Mouse (Mus musculus): ENCODE measurements at regions not wholly inside any gene's neighbourhood (a gene's known extent, or its start where the extent isn't known, plus 50 kb on each side); places are given as distances from the start of the nearest gene placed in this dataset.

DNA sequence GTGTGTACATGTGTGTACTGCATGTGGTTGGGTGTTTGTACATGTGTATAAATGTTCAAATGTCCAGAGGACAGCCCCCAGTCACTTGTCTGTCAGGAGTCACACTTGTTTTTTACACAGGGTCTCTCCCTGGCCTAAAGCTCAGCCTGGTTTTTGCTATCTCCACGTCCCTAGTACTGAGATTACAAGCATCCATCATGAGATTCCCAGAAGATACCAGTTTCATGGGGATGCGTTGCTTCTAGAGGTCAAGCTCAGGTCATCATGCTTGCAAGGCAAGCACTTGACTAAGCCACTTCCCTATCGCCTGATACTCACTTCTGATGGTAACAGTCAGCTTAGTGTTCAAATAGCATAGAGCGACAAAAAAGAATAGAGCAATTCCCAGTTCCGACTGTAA, 244.1 kb upstream of the Jmjd1c start:
- WGBS, result 51% methylated on average over 5 of the region's 5 CpGs
- no peaks in the 10 kb centered on the region for H3K9me3 ChIP-seq

DNA sequence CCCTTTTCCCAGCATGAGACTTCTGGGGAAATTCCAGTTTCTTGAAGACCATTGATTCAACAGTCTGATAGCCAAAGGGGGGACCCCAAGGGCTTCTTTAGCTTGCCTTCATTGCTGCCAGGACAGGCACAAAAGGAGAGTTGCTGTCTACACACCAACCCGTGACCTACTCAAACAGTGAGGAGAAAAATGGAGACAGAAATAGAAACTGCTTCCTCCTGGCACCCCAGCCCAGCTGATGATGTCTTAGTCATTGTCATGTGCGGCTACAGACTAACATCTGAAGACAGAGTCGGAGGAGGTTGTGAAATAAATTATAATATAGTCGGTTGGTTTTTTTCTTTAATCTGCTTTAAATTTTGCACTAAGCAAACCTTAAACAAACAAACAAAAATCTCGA, 243.2 kb upstream of the Jmjd1c start:
- no peaks in the 10 kb centered on the region for H3K9me3 ChIP-seq
- H3K4me2 ChIP-seq (replicated peaks), result no peak overlapping the region
- no peaks in the 10 kb centered on the region for H3K36me3 ChIP-seq
- H3K27me3 ChIP-seq (replicated peaks), result no peaks in the 10 kb centered on the region
- no peak overlapping the region for H3K9ac ChIP-seq
- 55% methylated on average over 5 of the region's 5 CpGs for WGBS
- no peaks in the 10 kb centered on the region for H3K4me1 ChIP-seq (replicated peaks)
- ATAC-seq, result no peak
- no peak overlapping the region for H3K27ac ChIP-seq
- H3K4me3 ChIP-seq (replicated peaks), result no peak overlapping the region

More for the DNA sequence above, 244.1 kb upstream of the Jmjd1c start:
- Histone ChIP-seq H3K27me3 (replicated peaks) (no peaks in the 10 kb centered on the region), H3K4me3 (replicated peaks) (no peak overlapping the region), H3K9ac (no peak overlapping the region), H3K4me1 (replicated peaks) (no peaks in the 10 kb centered on the region), H3K36me3 (no peaks in the 10 kb centered on the region), H3K4me2 (replicated peaks) (no peak overlapping the region), H3K27ac (no peak overlapping the region)
- ATAC-seq, result no peak

DNA sequence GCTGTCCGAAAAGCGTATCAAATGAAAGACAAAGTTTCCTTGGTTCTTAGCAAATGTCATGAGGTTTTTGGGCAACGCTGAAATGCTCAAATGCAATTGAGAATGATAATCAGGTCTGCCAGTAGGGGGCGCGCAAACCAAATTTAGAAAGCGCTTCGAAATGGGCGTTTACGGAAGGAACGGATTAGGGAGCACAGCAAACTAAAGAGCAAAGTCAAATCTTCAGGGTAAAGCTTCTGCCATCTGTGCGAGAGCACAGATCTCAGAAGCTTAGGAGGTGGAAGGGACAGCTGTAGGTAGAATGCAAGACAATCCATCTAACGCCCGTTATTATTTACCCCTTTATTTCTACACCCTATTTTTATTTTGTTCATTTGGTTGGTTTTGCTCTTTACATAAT, 242.7 kb upstream of the Jmjd1c start:
- ATAC-seq, result peak; percentile 61; the same call in 1 of the 2 replicates
- whole genome bisulfite sequencing, result 10% methylated on average over 13 of the region's 13 CpGs

DNA sequence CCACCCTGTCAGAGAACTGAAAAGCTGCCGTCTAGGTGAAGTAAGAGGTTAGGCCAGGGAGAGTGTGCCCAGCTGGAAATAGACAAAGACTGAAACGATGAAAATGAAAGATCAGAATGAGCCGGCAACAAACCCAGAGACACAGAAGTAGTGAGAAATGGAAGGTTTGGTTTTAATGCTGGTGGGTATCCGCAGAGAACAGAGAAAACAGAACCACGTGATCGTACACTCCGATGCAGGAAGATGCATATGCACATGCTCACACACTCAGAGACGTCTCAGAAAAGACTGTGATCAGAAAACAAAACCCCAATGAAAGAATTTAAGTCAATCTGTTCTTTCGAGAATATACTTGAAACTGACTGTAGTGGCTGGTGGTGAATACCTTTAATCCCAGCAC, 241.0 kb upstream of the Jmjd1c start:
- Histone ChIP-seq H3K9ac (no peak overlapping the region), H3K27ac (no peak overlapping the region), H3K4me2 (replicated peaks) (no peak overlapping the region), H3K4me1 (replicated peaks) (no peaks in the 10 kb centered on the region), H3K27me3 (replicated peaks) (no peaks in the 10 kb centered on the region), H3K4me3 (replicated peaks) (no peak overlapping the region), H3K9me3 (no peaks in the 10 kb centered on the region), H3K36me3 (no peaks in the 10 kb centered on the region)
- WGBS, result 93% methylated on average over 9 of the region's 9 CpGs
- ATAC-seq, result no peak

More for the DNA sequence above, 242.7 kb upstream of the Jmjd1c start:
- Histone ChIP-seq H3K4me1 (replicated peaks) (no peaks in the 10 kb centered on the region), H3K36me3 (no peaks in the 10 kb centered on the region), H3K9ac (no peak overlapping the region), H3K9me3 (no peaks in the 10 kb centered on the region), H3K27me3 (replicated peaks) (no peaks in the 10 kb centered on the region), H3K27ac (no peak overlapping the region), H3K4me3 (replicated peaks) (no peak overlapping the region), H3K4me2 (replicated peaks) (peak overlapping the region; percentile 46)

DNA sequence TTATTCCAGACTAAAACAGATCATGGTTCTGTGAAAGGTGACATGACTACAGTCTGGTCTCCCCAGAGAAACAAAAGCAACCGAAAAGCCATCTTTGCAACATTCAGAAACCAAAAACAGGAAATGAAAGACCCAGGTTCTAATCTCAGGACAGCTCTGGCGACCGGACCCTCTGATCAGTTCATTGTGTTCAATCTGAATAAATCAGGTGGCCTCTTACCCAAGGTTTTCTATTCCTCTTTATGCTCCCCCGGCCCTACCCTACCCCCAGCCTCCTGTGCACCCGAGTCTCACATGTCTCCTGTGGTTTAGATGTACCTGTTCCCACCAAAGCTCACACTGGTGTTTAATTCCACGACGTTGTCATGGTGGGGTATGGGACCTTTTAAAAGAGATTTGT, 238.6 kb upstream of the Jmjd1c start:
- Histone ChIP-seq H3K4me1 (replicated peaks) (no peaks in the 10 kb centered on the region), H3K9ac (no peak overlapping the region), H3K36me3 (no peaks in the 10 kb centered on the region), H3K4me3 (replicated peaks) (no peak overlapping the region), H3K27ac (no peak overlapping the region), H3K4me2 (replicated peaks) (no peak overlapping the region), H3K27me3 (replicated peaks) (no peaks in the 10 kb centered on the region), H3K9me3 (no peaks in the 10 kb centered on the region)
- WGBS, result 86% methylated on average over 7 of the region's 7 CpGs
- no peak for ATAC-seq

DNA sequence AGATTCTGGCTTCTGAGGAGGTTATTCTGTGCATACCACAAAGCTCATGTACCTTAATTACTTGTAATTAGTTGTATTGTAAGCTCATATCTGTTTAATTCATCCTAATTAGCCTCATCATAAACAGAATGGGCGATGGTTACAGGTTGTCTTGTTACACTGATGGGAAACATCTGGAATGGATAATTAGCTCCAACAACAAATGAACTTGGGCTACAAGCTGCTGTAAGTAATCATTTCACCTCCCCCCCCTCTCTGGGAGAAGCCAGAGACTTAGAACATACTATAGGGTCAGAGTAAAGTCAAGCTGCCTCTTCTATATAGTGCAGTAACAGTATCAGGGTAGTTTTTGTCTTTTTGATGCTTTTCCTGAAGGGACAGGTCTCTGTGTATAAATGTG, 234.5 kb upstream of the Jmjd1c start:
- 0 out of 2 replicates have a peak, but pooled peaks cover 3% of the 10 kb centered on the region for H3K4me1 ChIP-seq (replicated peaks)
- H3K27me3 ChIP-seq (replicated peaks), result no peaks in the 10 kb centered on the region
- no peak overlapping the region for H3K27ac ChIP-seq
- ATAC-seq, result no peak
- no peaks in the 10 kb centered on the region for H3K36me3 ChIP-seq
- 65% methylated on average over 1 of the region's 1 CpGs for WGBS
- H3K4me3 ChIP-seq (replicated peaks), result no peak overlapping the region
- no peaks in the 10 kb centered on the region for H3K9me3 ChIP-seq
- H3K4me2 ChIP-seq (replicated peaks), result no peak overlapping the region
- no peak overlapping the region for H3K9ac ChIP-seq

DNA sequence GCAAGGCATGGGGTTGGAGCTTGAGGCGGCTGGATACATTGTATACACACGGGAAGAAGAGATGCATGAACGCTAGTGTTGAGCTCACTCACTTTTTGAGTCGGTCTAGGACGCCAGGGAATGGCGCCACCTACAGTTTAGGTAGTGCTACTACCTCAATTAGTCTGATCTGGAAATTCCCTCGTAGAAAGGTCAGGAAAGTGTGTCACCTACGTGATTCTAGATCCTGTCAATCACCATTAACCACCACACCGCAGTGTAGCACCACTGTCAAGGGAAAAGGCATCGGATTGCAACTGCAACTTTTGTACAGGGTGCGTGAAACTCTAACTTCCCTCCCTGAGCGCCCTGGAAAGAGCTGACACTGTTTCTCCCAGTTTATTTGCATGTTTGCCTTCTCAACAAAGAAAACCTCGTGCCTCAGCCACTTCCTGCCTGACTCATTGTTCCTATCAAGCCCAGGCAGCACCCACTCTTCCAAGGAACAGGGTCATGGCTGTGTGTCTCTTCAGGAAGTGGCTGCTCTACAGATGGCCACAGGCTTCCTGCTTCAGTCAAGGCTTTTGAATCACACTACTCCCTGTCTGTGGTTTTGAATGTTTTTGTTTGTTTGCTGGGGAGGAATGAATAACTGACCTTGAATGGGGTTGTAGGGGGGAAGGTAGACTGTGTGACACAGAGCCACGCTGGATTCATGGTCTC, 231.6 kb upstream of the Jmjd1c start:
- H3K36me3 ChIP-seq, result no peaks in the 10 kb centered on the region
- no peaks in the 10 kb centered on the region for H3K9me3 ChIP-seq
- H3K27me3 ChIP-seq (replicated peaks), result no peaks in the 10 kb centered on the region
- H3K9ac ChIP-seq, result no peak overlapping the region
- H3K4me1 ChIP-seq (replicated peaks), result 0 out of 2 replicates have a peak, but pooled peaks cover 3% of the 10 kb centered on the region
- no peak overlapping the region for H3K4me3 ChIP-seq (replicated peaks)
- 67% methylated on average over 14 of the region's 14 CpGs for whole genome bisulfite sequencing
- H3K27ac ChIP-seq, result no peak overlapping the region
- 0 out of 2 replicates have a peak, but pooled peaks have one; percentile 45 for ATAC-seq
- H3K4me2 ChIP-seq (replicated peaks), result no peak overlapping the region

DNA sequence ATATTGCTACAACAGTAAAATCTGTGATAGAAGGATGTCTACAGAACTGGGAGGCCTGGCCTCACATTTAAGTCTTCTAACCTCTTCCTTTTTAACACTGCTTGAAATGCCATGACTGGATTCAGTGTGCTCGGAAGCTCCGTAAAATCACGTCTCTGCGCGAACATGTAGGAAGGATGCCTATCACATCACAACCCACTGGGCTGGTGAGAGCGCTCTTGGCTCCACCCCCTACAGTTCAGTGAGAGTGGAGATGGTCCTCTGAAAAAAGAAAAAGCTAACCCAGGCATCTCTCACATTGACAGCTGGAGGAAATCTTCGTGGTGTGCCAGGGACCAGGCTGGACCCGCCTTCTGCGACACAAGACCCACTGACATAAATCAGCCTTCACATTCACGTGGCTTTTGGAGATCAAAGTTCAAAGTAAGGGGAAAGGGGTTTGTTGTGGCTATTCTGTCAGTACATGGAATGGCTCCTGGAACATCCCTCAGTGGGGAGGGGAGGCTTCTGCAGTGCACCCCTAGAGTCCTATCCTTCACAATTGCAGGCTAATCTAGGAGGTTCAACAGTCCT, 230.8 kb upstream of the Jmjd1c start:
- 70% methylated on average over 10 of the region's 10 CpGs for WGBS
- Histone ChIP-seq H3K27ac (no peak overlapping the region), H3K4me3 (replicated peaks) (no peak overlapping the region), H3K4me1 (replicated peaks) (0 out of 2 replicates have a peak, but pooled peaks cover 3% of the 10 kb centered on the region), H3K36me3 (no peaks in the 10 kb centered on the region), H3K4me2 (replicated peaks) (no peak overlapping the region), H3K9ac (no peak overlapping the region), H3K9me3 (no peaks in the 10 kb centered on the region), H3K27me3 (replicated peaks) (no peaks in the 10 kb centered on the region)
- no peak for ATAC-seq

DNA sequence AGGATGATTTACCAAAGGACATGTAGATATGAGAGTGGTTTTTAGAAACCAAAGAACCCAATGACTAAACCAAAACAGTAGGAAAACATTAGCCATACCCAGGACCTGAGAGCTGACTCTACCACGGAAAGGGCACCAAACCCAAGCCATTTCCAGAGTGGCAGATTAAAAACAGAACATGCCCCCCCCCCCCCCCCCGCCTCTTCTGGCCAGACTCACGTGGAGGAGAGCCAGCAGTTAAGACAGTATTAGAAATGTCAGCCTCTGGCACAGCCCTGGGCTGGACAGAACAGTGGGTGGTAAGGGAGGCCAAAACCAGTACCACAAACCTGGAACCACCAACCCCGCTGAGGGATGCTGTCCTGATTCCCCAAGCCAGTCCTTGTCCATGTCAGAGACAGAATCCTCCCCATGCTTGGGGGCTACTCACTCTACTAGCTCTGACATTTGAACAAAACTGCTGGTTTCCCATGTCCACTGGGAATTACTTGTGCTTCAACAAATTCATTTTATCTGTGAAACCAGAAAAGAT, 224.7 kb upstream of the Jmjd1c start:
- WGBS, result 78% methylated on average over 4 of the region's 4 CpGs
- Histone ChIP-seq H3K4me1 (replicated peaks) (no peaks in the 10 kb centered on the region), H3K9ac (no peak overlapping the region), H3K9me3 (no peaks in the 10 kb centered on the region), H3K27ac (no peak overlapping the region), H3K4me3 (replicated peaks) (no peak overlapping the region), H3K27me3 (replicated peaks) (no peaks in the 10 kb centered on the region), H3K4me2 (replicated peaks) (no peak overlapping the region), H3K36me3 (no peaks in the 10 kb centered on the region)
- no peak for ATAC-seq

DNA sequence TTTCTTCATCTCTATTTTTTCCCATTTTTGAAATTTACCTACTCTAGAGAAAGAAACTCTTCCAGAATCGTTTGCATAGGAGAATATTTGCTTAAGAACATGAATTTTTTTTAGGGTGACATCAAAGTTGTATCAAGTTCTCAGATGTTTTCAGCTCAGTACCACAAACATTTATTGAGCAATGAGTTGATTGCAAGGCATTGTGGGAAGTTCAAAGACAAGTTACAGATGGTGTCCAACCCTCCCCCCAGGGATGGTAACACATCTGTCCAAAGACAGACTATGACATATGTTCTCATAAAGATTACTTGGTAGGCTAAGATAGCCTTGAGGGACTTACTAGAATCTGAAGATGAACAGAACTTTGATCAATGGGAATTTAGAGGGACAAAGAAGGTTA, 224.3 kb upstream of the Jmjd1c start:
- Histone ChIP-seq H3K9ac (no peak overlapping the region), H3K4me3 (replicated peaks) (no peak overlapping the region), H3K27ac (no peak overlapping the region), H3K4me1 (replicated peaks) (no peaks in the 10 kb centered on the region), H3K27me3 (replicated peaks) (no peaks in the 10 kb centered on the region), H3K9me3 (no peaks in the 10 kb centered on the region), H3K36me3 (no peaks in the 10 kb centered on the region), H3K4me2 (replicated peaks) (no peak overlapping the region)
- WGBS, result 74% methylated on average over 1 of the region's 1 CpGs
- no peak for ATAC-seq

DNA sequence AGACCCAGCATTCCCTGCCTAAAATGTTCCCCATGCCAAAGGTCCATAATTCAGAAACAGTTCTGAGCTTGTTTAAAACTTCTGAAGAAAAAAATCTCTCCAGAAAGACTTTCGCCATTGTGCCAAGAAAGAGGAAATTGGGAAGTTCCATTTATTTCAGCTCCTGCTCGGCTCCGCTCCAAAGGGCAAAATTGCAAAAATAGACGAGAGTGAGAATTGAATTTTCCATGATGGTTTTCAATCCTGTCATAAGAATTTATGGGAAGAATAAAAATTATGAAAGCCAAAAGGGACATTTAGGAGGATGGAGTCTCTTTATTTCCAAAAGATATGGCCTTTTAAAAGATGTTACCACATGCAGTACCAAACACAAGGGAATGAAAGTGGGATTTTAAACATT, 222.5 kb upstream of the Jmjd1c start:
- H3K4me2 ChIP-seq (replicated peaks), result no peak overlapping the region
- H3K36me3 ChIP-seq, result no peaks in the 10 kb centered on the region
- no peak overlapping the region for H3K9ac ChIP-seq
- H3K4me3 ChIP-seq (replicated peaks), result no peak overlapping the region
- H3K4me1 ChIP-seq (replicated peaks), result no peaks in the 10 kb centered on the region
- 87% methylated on average over 4 of the region's 4 CpGs for WGBS
- H3K9me3 ChIP-seq, result no peaks in the 10 kb centered on the region
- H3K27me3 ChIP-seq (replicated peaks), result no peaks in the 10 kb centered on the region
- ATAC-seq, result no peak
- no peak overlapping the region for H3K27ac ChIP-seq

DNA sequence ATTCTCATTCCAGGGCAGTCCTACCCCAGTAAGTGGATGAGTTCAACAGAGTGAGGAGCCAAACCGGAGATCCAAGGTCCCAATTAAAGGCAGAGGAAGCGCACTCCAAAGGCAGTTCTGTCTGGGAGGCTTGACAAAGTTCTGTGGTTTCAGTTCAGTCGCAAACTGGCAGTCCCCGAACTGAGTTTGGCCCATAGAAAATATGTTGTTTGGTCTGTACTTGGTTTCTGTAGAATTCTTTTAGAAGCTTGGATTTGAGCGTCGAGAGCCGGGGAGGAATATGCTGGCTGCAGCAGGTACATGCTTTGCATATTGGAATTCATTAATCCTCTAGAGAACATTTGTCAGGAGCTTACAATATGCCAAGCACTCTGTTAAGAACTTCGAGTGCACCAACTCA, 216.9 kb upstream of the Jmjd1c start:
- no peak overlapping the region for H3K27ac ChIP-seq
- WGBS, result 82% methylated on average over 8 of the region's 8 CpGs
- ATAC-seq, result no peak

DNA sequence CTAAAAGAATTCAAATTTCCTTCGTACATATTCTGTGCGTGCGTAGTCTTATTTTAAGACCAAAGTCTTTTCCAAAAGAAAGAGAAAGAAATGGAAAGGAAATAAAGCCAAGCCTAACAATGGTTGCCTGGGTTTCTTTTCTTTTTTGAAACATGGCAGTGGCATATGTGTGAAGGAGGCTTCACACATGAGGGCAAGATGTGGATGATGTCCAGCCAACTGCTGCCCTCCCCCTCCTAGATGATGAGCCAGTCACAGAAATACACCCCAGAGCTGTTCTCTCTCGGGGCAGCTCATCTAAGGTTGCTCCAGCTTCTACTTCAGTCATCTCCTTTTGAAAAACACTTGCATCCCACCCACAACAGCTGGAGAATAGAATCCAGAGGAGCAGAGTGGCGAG, 213.1 kb upstream of the Jmjd1c start:
- WGBS, result 86% methylated on average over 5 of the region's 5 CpGs
- H3K4me3 ChIP-seq (replicated peaks), result no peak overlapping the region
- ATAC-seq, result no peak
- no peak overlapping the region for H3K4me2 ChIP-seq (replicated peaks)
- H3K4me1 ChIP-seq (replicated peaks), result no peaks in the 10 kb centered on the region
- H3K27ac ChIP-seq, result no peak overlapping the region
- H3K9me3 ChIP-seq, result no peaks in the 10 kb centered on the region
- no peaks in the 10 kb centered on the region for H3K27me3 ChIP-seq (replicated peaks)
- no peaks in the 10 kb centered on the region for H3K36me3 ChIP-seq
- H3K9ac ChIP-seq, result no peak overlapping the region

More for the DNA sequence above, 216.9 kb upstream of the Jmjd1c start:
- Histone ChIP-seq H3K4me2 (replicated peaks) (no peak overlapping the region), H3K27me3 (replicated peaks) (no peaks in the 10 kb centered on the region), H3K36me3 (no peaks in the 10 kb centered on the region), H3K9me3 (no peaks in the 10 kb centered on the region), H3K4me1 (replicated peaks) (no peaks in the 10 kb centered on the region), H3K4me3 (replicated peaks) (no peak overlapping the region), H3K9ac (no peak overlapping the region)

Measured in intestine, embryonic 15.5 days (tissue).